ENCODE assay signal across 8 mouse cellular contexts in the genomic region with DNA sequence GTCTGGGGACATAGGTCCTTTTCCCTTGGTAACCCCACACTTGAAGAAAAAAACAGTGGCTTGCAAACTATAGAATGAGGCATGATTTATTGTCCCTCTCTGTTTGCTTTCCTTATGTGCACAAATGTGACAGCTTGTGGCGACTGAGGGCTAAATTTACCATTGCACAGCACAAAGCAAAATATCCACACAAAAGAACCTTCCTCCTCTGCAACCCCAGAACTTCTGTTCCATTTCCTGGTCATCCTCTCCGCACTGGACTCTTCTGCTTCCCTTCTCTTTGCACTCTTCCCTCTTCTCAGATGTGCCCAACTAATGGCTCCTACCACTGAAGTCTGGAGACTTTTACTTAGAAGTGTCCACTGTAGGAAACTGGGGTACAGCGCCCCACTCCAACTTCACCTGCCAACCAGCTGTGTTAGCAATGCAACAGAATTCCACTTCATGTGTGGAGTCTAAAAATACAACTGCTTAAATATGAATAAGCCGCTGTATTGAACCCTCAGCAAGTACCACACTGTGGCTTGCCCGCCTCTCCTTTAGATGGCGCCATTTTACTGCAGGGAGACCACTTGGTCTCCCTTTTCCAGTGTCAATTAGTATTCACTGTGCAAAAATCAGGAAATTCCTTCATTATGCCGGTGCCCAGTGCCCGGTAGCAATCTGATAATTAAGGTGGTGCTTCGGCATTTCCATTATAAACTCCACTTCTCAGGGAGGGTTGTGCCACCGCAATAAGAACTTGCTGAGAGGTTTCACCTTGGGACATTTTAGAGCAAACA.
A peak's percentile ranks its signal among the peaks of the same experiment; 100 is the strongest.
DNase-seq lines count a peak whose midpoint lies in the region; ATAC-seq and TF ChIP-seq lines count a peak whose summit lies in the region.

No protein-coding gene starts in this region.

- no peak overlapping the region for H3K4me2 ChIP-seq in midbrain, embryonic 14.5 days (ENCODE audit: low read length)

- no peak overlapping the region for H3K4me3 ChIP-seq in cerebellum, adult 2 months (replicated peaks; ENCODE audit: insufficient read depth, low read depth, low read length)
- H3K4me3 ChIP-seq in midbrain, embryonic 14.5 days (replicated peaks; ENCODE audit: low read depth, low read length), result no peak overlapping the region

- no peaks in the 10 kb centered on the region for H3K36me3 ChIP-seq in midbrain, embryonic 14.5 days (ENCODE audit: control insufficient read depth, insufficient read depth, low read length)

- no peaks in the 10 kb centered on the region for H3K4me1 ChIP-seq in cerebellum, adult 2 months (ENCODE audit: control insufficient read depth, insufficient read depth, low read length)
- H3K4me1 ChIP-seq in midbrain, embryonic 14.5 days (ENCODE audit: control insufficient read depth, insufficient read depth, low read length), result no peaks in the 10 kb centered on the region

- TF ChIP-seq POLR2A in cerebellum, adult 2 months (IDR thresholded peaks at IDR 0.05; ENCODE audit: borderline replicate concordance, insufficient read depth, low read length), result no peak

- H3K27ac ChIP-seq in cerebellum, adult 2 months (ENCODE audit: insufficient read depth, low read length), result no peak overlapping the region
- no peak overlapping the region for H3K27ac ChIP-seq in midbrain, embryonic 14.5 days (replicated peaks; ENCODE audit: low read depth, low read length)

- ATAC-seq in midbrain, embryonic 14.5 days (ENCODE audit: low FRiP score, low TSS enrichment), result no peak; the same call in 1 of the 2 replicates

- no peak overlapping the region for H3K9ac ChIP-seq in midbrain, embryonic 14.5 days (replicated peaks; ENCODE audit: low read length)

- H3K27me3 ChIP-seq in cerebellum, adult 2 months (ENCODE audit: control insufficient read depth, insufficient read depth, low read length), result no peaks in the 10 kb centered on the region
- H3K27me3 ChIP-seq in midbrain, embryonic 14.5 days (ENCODE audit: control insufficient read depth, insufficient read depth, low read length), result no peaks in the 10 kb centered on the region; the same call in 1 of the 2 replicates

- peak; percentile 26; the same call in 1 of the 2 replicates for TF ChIP-seq CTCF in cerebellum, adult 2 months (IDR thresholded peaks at IDR 0.05; ENCODE audit: borderline replicate concordance, insufficient read depth, low read depth, low read length)

- H3K9me3 ChIP-seq in midbrain, embryonic 14.5 days (ENCODE audit: control insufficient read depth, low read length), result no peaks in the 10 kb centered on the region

- DNase-seq in cerebellum, adult 2 months, result no peak
- DNase-seq in cerebellum, postnatal 36 days, result no peak
- peak; percentile 33 for DNase-seq in 3T3-L1 (ENCODE audit: low read depth, low spot score)
- DNase-seq in embryo, embryonic 11 days, result peak; percentile 65
- DNase-seq in layer of hippocampus, postnatal 25 days (ENCODE audit: extremely low spot score in 1 of 2, low spot score in 1 of 2), result peak; percentile 10 to 11
- peak; percentile 77 for DNase-seq in midbrain, embryonic 14.5 days
- DNase-seq in thymus, postnatal 25 days, result no peak
- DNase-seq in spleen, adult 12 weeks (ENCODE audit: low spot score), result no peak

- WGBS in cerebellum, adult 2 months, result 26% methylated on average over 10 of the region's 10 CpGs
- 23% methylated on average over 10 of the region's 10 CpGs for WGBS in midbrain, embryonic 14.5 days

Comparison
In these comparisons a context has a peak if more than half of its experiments do, and no peak if none do; other contexts are left out.
1. DNase-seq: peak in 3T3-L1 (single experiment), embryo, embryonic 11 days (single experiment), layer of hippocampus, postnatal 25 days (2 of 2) and midbrain, embryonic 14.5 days (single experiment); none in cerebellum, adult 2 months (0 of 2), cerebellum, postnatal 36 days (0 of 2), thymus, postnatal 25 days (single experiment) and spleen, adult 12 weeks (single experiment).